Mouse (Mus musculus): Measurements from ENCODE around the gene Ccrl2. TPM values are rescaled to one million over a fixed set of nuclear protein-coding genes. Genes with fewer than 3 reads are reported as not detected.
A peak's percentile ranks its signal among the peaks of the same experiment; 100 is the strongest.

Gene Ccrl2
- polyA plus RNA-seq (2014; fragmentation: Nextera tagmentation; extraction: Ambion mirVana): 0.55 and 0.58 TPM in 2 replicates

DNA sequence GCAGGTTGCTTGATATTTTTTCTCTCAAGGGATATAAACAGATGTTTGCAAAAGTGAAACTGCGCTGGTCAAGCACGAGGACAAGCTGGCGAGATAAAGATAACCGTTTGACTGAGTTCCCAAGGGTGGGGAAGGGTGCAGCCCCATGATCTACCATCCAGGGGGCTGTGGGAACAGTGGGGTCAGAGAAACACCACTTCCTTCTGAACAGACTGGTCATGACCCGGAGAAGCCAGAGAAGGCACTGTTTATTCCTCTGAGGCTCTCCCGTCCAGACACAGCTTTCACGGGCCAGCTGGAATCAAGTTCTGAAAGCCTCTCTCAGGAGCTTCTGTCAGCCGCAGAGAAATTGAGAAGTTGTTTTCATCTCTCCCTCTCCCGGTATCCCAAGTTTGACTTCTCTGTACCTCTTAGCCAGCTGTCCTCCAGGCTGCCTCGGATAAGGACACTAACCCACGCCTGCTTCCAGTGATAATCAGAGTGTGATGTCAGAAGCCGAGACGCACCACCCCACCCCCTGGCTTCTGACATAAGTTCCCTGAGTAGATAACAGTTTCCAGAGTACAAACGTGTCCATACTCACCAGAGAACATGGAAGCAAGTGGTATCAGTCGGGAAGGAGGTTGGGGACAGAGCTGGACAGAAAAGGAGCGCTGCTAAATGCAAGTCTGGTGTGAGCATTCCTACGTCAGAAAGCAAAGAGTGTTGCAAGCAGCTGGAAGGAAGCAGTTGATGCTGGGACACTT is at the start of gene Ccrl2:
Gene Ccrl2, minus strand, starts transcription at position 722 of the 746 bp plus-strand sequence.
- Histone ChIP-seq H3K27me3 (ENCODE audit: control insufficient read depth, insufficient read depth, low read length) (no peaks in the 10 kb centered on the region), H3K9ac (ENCODE audit: low read length) (peak within 1 kb of the TSS; percentile 23; the same call in 1 of the 2 replicates), H3K4me3 (ENCODE audit: low read depth, low read length) (peak within 1 kb of the TSS; percentile 9), H3K27ac (replicated peaks; ENCODE audit: low read depth, low read length) (no peak within 1 kb of the TSS), H3K4me1 (ENCODE audit: control insufficient read depth, insufficient read depth, low read length) (peaks cover 7% of the 10 kb centered on the region; the same call in 1 of the 2 replicates), H3K4me2 (ENCODE audit: low read depth, severe bottlenecking) (peak within 1 kb of the TSS; percentile 46), H3K36me3 (ENCODE audit: control insufficient read depth, insufficient read depth, low read length) (no peaks in the 10 kb centered on the region), H3K9me3 (ENCODE audit: control insufficient read depth, low read length) (no peaks in the 10 kb centered on the region)
- ATAC-seq (ENCODE audit: insufficient number of reproducible peaks, low FRiP score, low TSS enrichment, low read depth): no peak
- peak; percentile 40 for DNase-seq (ENCODE audit: low spot score)
- 34% methylated on average over 17 of the region's 17 CpGs for WGBS

GRCm38 (mm10) chr9:111103893-111104292 is 46.6 kb upstream of the Ccrl2 start:
- ATAC-seq (ENCODE audit: insufficient number of reproducible peaks, low FRiP score, low TSS enrichment, low read depth) (no peak), DNase-seq (ENCODE audit: low spot score) (no peak)
- Histone ChIP-seq H3K27me3 (ENCODE audit: control insufficient read depth, insufficient read depth, low read length) (no peaks in the 10 kb centered on the region), H3K4me1 (ENCODE audit: control insufficient read depth, insufficient read depth, low read length) (no peaks in the 10 kb centered on the region), H3K4me3 (ENCODE audit: low read depth, low read length) (no peak overlapping the region), H3K9ac (ENCODE audit: low read length) (no peak overlapping the region), H3K27ac (replicated peaks; ENCODE audit: low read depth, low read length) (no peak overlapping the region), H3K9me3 (ENCODE audit: control insufficient read depth, low read length) (no peaks in the 10 kb centered on the region), H3K4me2 (ENCODE audit: low read depth, severe bottlenecking) (no peak overlapping the region), H3K36me3 (ENCODE audit: control insufficient read depth, insufficient read depth, low read length) (no peaks in the 10 kb centered on the region)
- WGBS: 87% methylated on average over 5 of the region's 5 CpGs

- H3K27me3 ChIP-seq (ENCODE audit: control insufficient read depth, insufficient read depth, low read length): no peaks in the 10 kb centered on the region
- no peaks in the 10 kb centered on the region for H3K4me1 ChIP-seq (ENCODE audit: control insufficient read depth, insufficient read depth, low read length)
- no peak overlapping the region for H3K9ac ChIP-seq (ENCODE audit: low read length)
- H3K27ac ChIP-seq (replicated peaks; ENCODE audit: low read depth, low read length): no peak overlapping the region
- H3K4me3 ChIP-seq (ENCODE audit: low read depth, low read length): no peak overlapping the region
- WGBS: 86% methylated on average over 5 of the region's 5 CpGs
- ATAC-seq (ENCODE audit: insufficient number of reproducible peaks, low FRiP score, low TSS enrichment, low read depth) (no peak), DNase-seq (ENCODE audit: low spot score) (no peak)
- H3K9me3 ChIP-seq (ENCODE audit: control insufficient read depth, low read length): no peaks in the 10 kb centered on the region
- no peak overlapping the region for H3K4me2 ChIP-seq (ENCODE audit: low read depth, severe bottlenecking)
- H3K36me3 ChIP-seq (ENCODE audit: control insufficient read depth, insufficient read depth, low read length): no peaks in the 10 kb centered on the region
These were observed 46.0 kb upstream of the Ccrl2 start for GRCm38 (mm10) chr9:111103293-111103692.

GRCm38 (mm10) chr9:111100406-111100805 is 43.1 kb upstream of the Ccrl2 start:
- Histone ChIP-seq H3K27ac (replicated peaks; ENCODE audit: low read depth, low read length) (no peak overlapping the region), H3K9ac (ENCODE audit: low read length) (no peak overlapping the region), H3K9me3 (ENCODE audit: control insufficient read depth, low read length) (no peaks in the 10 kb centered on the region), H3K4me2 (ENCODE audit: low read depth, severe bottlenecking) (no peak overlapping the region), H3K27me3 (ENCODE audit: control insufficient read depth, insufficient read depth, low read length) (no peaks in the 10 kb centered on the region), H3K4me1 (ENCODE audit: control insufficient read depth, insufficient read depth, low read length) (no peaks in the 10 kb centered on the region), H3K36me3 (ENCODE audit: control insufficient read depth, insufficient read depth, low read length) (no peaks in the 10 kb centered on the region), H3K4me3 (ENCODE audit: low read depth, low read length) (no peak overlapping the region)
- DNase-seq (ENCODE audit: low spot score): no peak
- ATAC-seq (ENCODE audit: insufficient number of reproducible peaks, low FRiP score, low TSS enrichment, low read depth): no peak
- 92% methylated on average over 3 of the region's 3 CpGs for WGBS

- Histone ChIP-seq H3K9ac (ENCODE audit: low read length) (no peak overlapping the region), H3K36me3 (ENCODE audit: control insufficient read depth, insufficient read depth, low read length) (no peaks in the 10 kb centered on the region), H3K4me3 (ENCODE audit: low read depth, low read length) (no peak overlapping the region), H3K9me3 (ENCODE audit: control insufficient read depth, low read length) (no peaks in the 10 kb centered on the region), H3K27ac (replicated peaks; ENCODE audit: low read depth, low read length) (no peak overlapping the region), H3K4me2 (ENCODE audit: low read depth, severe bottlenecking) (no peak overlapping the region), H3K27me3 (ENCODE audit: control insufficient read depth, insufficient read depth, low read length) (no peaks in the 10 kb centered on the region), H3K4me1 (ENCODE audit: control insufficient read depth, insufficient read depth, low read length) (no peaks in the 10 kb centered on the region)
- ATAC-seq (ENCODE audit: insufficient number of reproducible peaks, low FRiP score, low TSS enrichment, low read depth) (no peak), DNase-seq (ENCODE audit: low spot score) (no peak)
- WGBS: 66% methylated on average over 6 of the region's 6 CpGs
These were observed 40.2 kb upstream of the Ccrl2 start for GRCm38 (mm10) chr9:111097543-111097942.

GRCm38 (mm10) chr9:111096419-111097326 is 39.4 kb upstream of the Ccrl2 start:
- no peak for DNase-seq (ENCODE audit: low spot score)
- no peak overlapping the region for H3K27ac ChIP-seq (replicated peaks; ENCODE audit: low read depth, low read length)
- H3K9me3 ChIP-seq (ENCODE audit: control insufficient read depth, low read length): no peaks in the 10 kb centered on the region
- no peaks in the 10 kb centered on the region for H3K4me1 ChIP-seq (ENCODE audit: control insufficient read depth, insufficient read depth, low read length)
- H3K27me3 ChIP-seq (ENCODE audit: control insufficient read depth, insufficient read depth, low read length): no peaks in the 10 kb centered on the region
- no peak for ATAC-seq (ENCODE audit: insufficient number of reproducible peaks, low FRiP score, low TSS enrichment, low read depth)
- H3K9ac ChIP-seq (ENCODE audit: low read length): no peak overlapping the region
- no peak overlapping the region for H3K4me3 ChIP-seq (ENCODE audit: low read depth, low read length)
- 79% methylated on average over 16 of the region's 16 CpGs for WGBS
- no peak overlapping the region for H3K4me2 ChIP-seq (ENCODE audit: low read depth, severe bottlenecking)
- no peaks in the 10 kb centered on the region for H3K36me3 ChIP-seq (ENCODE audit: control insufficient read depth, insufficient read depth, low read length)

- Histone ChIP-seq H3K4me1 (ENCODE audit: control insufficient read depth, insufficient read depth, low read length) (no peaks in the 10 kb centered on the region), H3K9ac (ENCODE audit: low read length) (no peak overlapping the region), H3K36me3 (ENCODE audit: control insufficient read depth, insufficient read depth, low read length) (no peaks in the 10 kb centered on the region), H3K4me3 (ENCODE audit: low read depth, low read length) (no peak overlapping the region), H3K4me2 (ENCODE audit: low read depth, severe bottlenecking) (no peak overlapping the region), H3K27ac (replicated peaks; ENCODE audit: low read depth, low read length) (no peak overlapping the region), H3K27me3 (ENCODE audit: control insufficient read depth, insufficient read depth, low read length) (no peaks in the 10 kb centered on the region), H3K9me3 (ENCODE audit: control insufficient read depth, low read length) (no peaks in the 10 kb centered on the region)
- 69% methylated on average over 7 of the region's 7 CpGs for WGBS
- DNase-seq (ENCODE audit: low spot score): no peak
- no peak for ATAC-seq (ENCODE audit: insufficient number of reproducible peaks, low FRiP score, low TSS enrichment, low read depth)
These were observed 38.4 kb upstream of the Ccrl2 start for GRCm38 (mm10) chr9:111095710-111096109.

DNA sequence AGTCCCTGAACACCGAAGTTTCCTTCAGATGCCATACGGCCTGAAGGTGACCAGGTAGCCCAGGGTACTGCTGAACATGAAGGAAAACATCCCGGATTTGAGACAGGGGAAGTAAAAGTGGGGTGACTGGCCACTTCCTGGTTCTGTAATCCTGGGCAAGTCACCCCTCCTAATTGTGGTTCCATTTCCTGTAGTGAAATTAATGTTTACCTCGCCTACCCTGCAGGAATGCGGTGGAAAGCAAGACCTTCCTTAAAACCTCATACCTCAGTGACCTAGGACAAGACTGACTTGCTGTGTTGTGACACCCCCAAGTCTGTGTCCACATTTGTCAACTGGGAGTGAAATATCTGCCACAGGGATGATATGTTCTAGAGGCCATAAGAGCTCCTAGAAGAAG is 37.3 kb upstream of the Ccrl2 start:
- Histone ChIP-seq H3K9me3 (ENCODE audit: control insufficient read depth, low read length) (no peaks in the 10 kb centered on the region), H3K4me3 (ENCODE audit: low read depth, low read length) (no peak overlapping the region), H3K36me3 (ENCODE audit: control insufficient read depth, insufficient read depth, low read length) (no peaks in the 10 kb centered on the region), H3K4me2 (ENCODE audit: low read depth, severe bottlenecking) (no peak overlapping the region), H3K9ac (ENCODE audit: low read length) (no peak overlapping the region), H3K27me3 (ENCODE audit: control insufficient read depth, insufficient read depth, low read length) (no peaks in the 10 kb centered on the region), H3K4me1 (ENCODE audit: control insufficient read depth, insufficient read depth, low read length) (no peaks in the 10 kb centered on the region), H3K27ac (replicated peaks; ENCODE audit: low read depth, low read length) (no peak overlapping the region)
- no peak for ATAC-seq (ENCODE audit: insufficient number of reproducible peaks, low FRiP score, low TSS enrichment, low read depth)
- WGBS: 76% methylated on average over 5 of the region's 5 CpGs
- DNase-seq (ENCODE audit: low spot score): no peak
